Mouse (Mus musculus): ENCODE measurements around the gene Gpr160.

DNA sequence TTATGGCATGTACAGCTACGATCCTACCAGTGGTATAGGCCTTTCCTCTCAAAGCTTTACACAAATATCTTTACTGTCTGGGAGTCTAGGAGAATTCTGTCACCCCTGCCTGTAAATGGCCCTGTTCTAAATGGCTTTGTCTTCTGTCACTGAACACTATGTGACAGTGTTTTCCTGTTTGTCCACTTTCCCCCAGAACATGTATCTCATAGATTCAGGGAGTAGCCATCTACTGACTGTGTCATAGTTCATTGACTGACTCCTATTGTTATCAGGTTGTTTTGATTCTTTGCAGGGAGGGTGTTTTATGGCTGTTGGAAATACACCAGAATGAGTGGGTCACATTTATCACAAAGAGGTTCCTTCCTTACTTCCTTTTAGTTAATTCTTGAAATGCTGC is 14.2 kb downstream of the Gpr160 start:
- no peak for TF ChIP-seq CTCF (IDR thresholded peaks at IDR 0.05 in 2 of 3, conservative IDR thresholded peaks at IDR 0.05 in 1 of 3; ENCODE audit: control insufficient read depth in 1 of 3, insufficient read depth in 1 of 3, low read depth in 2 of 3, low read length in 3 of 3, poor library complexity in 1 of 3, severe bottlenecking in 1 of 3)
- no peak for TF ChIP-seq GABPA (IDR thresholded peaks at IDR 0.05; ENCODE audit: low read depth, low read length)
- TF ChIP-seq RAD21 (IDR thresholded peaks at IDR 0.05; ENCODE audit: low read depth, low read length), result no peak
- TF ChIP-seq E2F4 (IDR thresholded peaks at IDR 0.05; ENCODE audit: borderline replicate concordance, low read depth, low read length), result no peak
- TF ChIP-seq POLR2A (IDR thresholded peaks at IDR 0.05; ENCODE audit: control insufficient read depth in 1 of 2, insufficient read depth in 1 of 2, low read depth in 1 of 2, low read length in 2 of 2, poor library complexity in 1 of 2), result no peak
